ENCODE assay signal across 10 mouse cellular contexts in the genomic region with DNA sequence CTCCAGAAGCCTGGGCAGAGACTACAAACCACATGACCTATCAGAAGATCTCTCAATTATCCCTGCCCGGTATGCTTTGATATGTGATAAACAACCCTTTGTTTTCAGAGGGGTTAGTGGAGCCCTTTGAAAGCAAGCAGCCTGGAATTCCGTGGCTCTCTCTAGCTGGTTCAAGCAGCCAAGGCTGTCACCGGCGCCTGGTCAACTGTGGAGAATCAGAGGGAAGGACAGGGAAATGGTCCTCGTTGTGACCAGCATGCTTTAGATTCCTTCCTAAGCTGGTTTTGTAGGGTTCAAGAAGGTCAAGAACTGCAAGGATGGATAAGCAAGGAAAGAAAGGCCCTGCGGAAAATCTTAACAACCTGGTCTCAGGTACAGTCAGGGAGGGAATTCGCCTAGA. TPM values are rescaled to one million over a fixed set of nuclear protein-coding genes. Genes with fewer than 3 reads are reported as not detected.
A peak's percentile ranks its signal among the peaks of the same experiment; 100 is the strongest.
DNase-seq lines count a peak whose midpoint lies in the region; ATAC-seq and TF ChIP-seq lines count a peak whose summit lies in the region.
"Had no signal": no experiment of that assay in that cellular context is flagged by ENCODE, and none has a peak within 500 bp of the region (broad histone marks: within the 10 kb centered on the region; RNA-seq: fewer than 3 reads in every experiment).

No protein-coding gene starts in this region.

- H3K27ac ChIP-seq in forebrain, embryonic 15.5 days (replicated peaks): no peak overlapping the region
- H3K27ac ChIP-seq in forebrain, postnatal 0 days (ENCODE audit: low read depth, low read length): no peak overlapping the region
- peak overlapping the region; percentile 79 for H3K27ac ChIP-seq in lung, postnatal 0 days (ENCODE audit: low read length)
- 0 out of 2 replicates have a peak overlapping the region, but pooled peaks have one; percentile 45 for H3K27ac ChIP-seq in hindbrain, postnatal 0 days
- H3K27ac ChIP-seq: limb, embryonic 15.5 days had no signal

- no peaks in the 10 kb centered on the region for H3K36me3 ChIP-seq in forebrain, embryonic 15.5 days
- H3K36me3 ChIP-seq in forebrain, postnatal 0 days (ENCODE audit: insufficient read depth): no peaks in the 10 kb centered on the region
- H3K36me3 ChIP-seq in lung, postnatal 0 days (ENCODE audit: insufficient read depth, low read length): no peaks in the 10 kb centered on the region
- H3K36me3 ChIP-seq in hindbrain, postnatal 0 days (ENCODE audit: insufficient read depth, low read length): no peaks in the 10 kb centered on the region
- H3K36me3 ChIP-seq in myocyte (ENCODE audit: control insufficient read depth, insufficient read depth): no peaks in the 10 kb centered on the region
- H3K36me3 ChIP-seq: limb, embryonic 15.5 days had no signal

- WGBS in forebrain, embryonic 15.5 days: 35% methylated on average over 7 of the region's 7 CpGs
- 31% methylated on average over 7 of the region's 7 CpGs for WGBS in forebrain, postnatal 0 days
- 31% methylated on average over 7 of the region's 7 CpGs for WGBS in lung, postnatal 0 days
- 36% methylated on average over 7 of the region's 7 CpGs for WGBS in hindbrain, postnatal 0 days

- H3K4me2 ChIP-seq in forebrain, embryonic 15.5 days (replicated peaks): no peak overlapping the region
- H3K4me2 ChIP-seq in forebrain, postnatal 0 days (ENCODE audit: low read depth): no peak overlapping the region
- H3K4me2 ChIP-seq in lung, postnatal 0 days (replicated peaks; ENCODE audit: low read depth, low read length): no peak overlapping the region
- no peak overlapping the region for H3K4me2 ChIP-seq in hindbrain, postnatal 0 days (ENCODE audit: low read depth, low read length)
- H3K4me2 ChIP-seq in myocyte (ENCODE audit: low read depth): peak overlapping the region; percentile 57
- H3K4me2 ChIP-seq: limb, embryonic 15.5 days had no signal

- no peaks in the 10 kb centered on the region for H3K9me3 ChIP-seq in forebrain, embryonic 15.5 days
- no peaks in the 10 kb centered on the region for H3K9me3 ChIP-seq in forebrain, postnatal 0 days (ENCODE audit: low read length)
- no peaks in the 10 kb centered on the region for H3K9me3 ChIP-seq in lung, postnatal 0 days (ENCODE audit: low read length)
- no peaks in the 10 kb centered on the region for H3K9me3 ChIP-seq in hindbrain, postnatal 0 days (ENCODE audit: low read length)
- H3K9me3 ChIP-seq: limb, embryonic 15.5 days had no signal

- peak; percentile 21; the same call in 1 of the 2 replicates for TF ChIP-seq EP300 in lung, postnatal 0 days (IDR thresholded peaks at IDR 0.05)

- intact Hi-C loops in left cerebral cortex, postnatal 10 days (cut with DNase I): no loop called here

- no peak overlapping the region for H3K9ac ChIP-seq in forebrain, embryonic 15.5 days (replicated peaks)
- no peak overlapping the region for H3K9ac ChIP-seq in forebrain, postnatal 0 days
- H3K9ac ChIP-seq in lung, postnatal 0 days (replicated peaks; ENCODE audit: low read depth): no peak overlapping the region
- no peak overlapping the region for H3K9ac ChIP-seq in hindbrain, postnatal 0 days (replicated peaks; ENCODE audit: low read length)
- H3K9ac ChIP-seq: limb, embryonic 15.5 days had no signal

- no peak overlapping the region for H3ac ChIP-seq in myocyte (ENCODE audit: control insufficient read depth, insufficient read length)

- no peaks in the 10 kb centered on the region for H3K27me3 ChIP-seq in forebrain, embryonic 15.5 days
- H3K27me3 ChIP-seq in forebrain, postnatal 0 days (ENCODE audit: insufficient read depth, low read length): no peaks in the 10 kb centered on the region
- H3K27me3 ChIP-seq in lung, postnatal 0 days (replicated peaks; ENCODE audit: insufficient read depth, low read length): no peaks in the 10 kb centered on the region
- H3K27me3 ChIP-seq in hindbrain, postnatal 0 days (ENCODE audit: insufficient read depth, low read length): no peaks in the 10 kb centered on the region
- no peaks in the 10 kb centered on the region for H3K27me3 ChIP-seq in myocyte (ENCODE audit: control insufficient read depth, insufficient read depth, insufficient read length)
- H3K27me3 ChIP-seq: limb, embryonic 15.5 days had no signal

- DNase-seq in forebrain, postnatal 0 days: no peak
- DNase-seq in lung, postnatal 0 days (ENCODE audit: low spot score): peak; percentile 31
- DNase-seq in lung, postnatal 14 days: no peak
- DNase-seq in hindbrain, postnatal 0 days (ENCODE audit: low spot score): no peak
- no peak for DNase-seq in left cerebral cortex, postnatal 10 days (ENCODE audit: extremely low spot score in 1 of 2, low spot score in 2 of 2)
- no peak for DNase-seq in gastrocnemius, adult 8-10 months (ENCODE audit: low spot score in 2 of 2)
- DNase-seq: cerebellum, postnatal 36 days had no signal

- TF ChIP-seq POLR2A in myocyte (IDR thresholded peaks at IDR 0.05; ENCODE audit: insufficient read length, low read depth): no peak

- H3K4me1 ChIP-seq in forebrain, embryonic 15.5 days: peaks cover 45% of the 10 kb centered on the region
- H3K4me1 ChIP-seq in forebrain, postnatal 0 days (ENCODE audit: insufficient read depth): no peaks in the 10 kb centered on the region
- H3K4me1 ChIP-seq in lung, postnatal 0 days (ENCODE audit: insufficient read depth, low read depth, low read length): peaks cover 39% of the 10 kb centered on the region; the same call in 1 of the 2 replicates
- H3K4me1 ChIP-seq in hindbrain, postnatal 0 days (ENCODE audit: insufficient read depth, low read length): peaks cover 17% of the 10 kb centered on the region; the same call in 1 of the 2 replicates

- ATAC-seq in forebrain, embryonic 15.5 days (replicated peaks): 0 out of 2 replicates have a peak, but pooled peaks have one; percentile 21
- no peak for ATAC-seq in forebrain, postnatal 0 days
- ATAC-seq in lung, postnatal 0 days: peak; percentile 37
- ATAC-seq in hindbrain, postnatal 0 days: no peak

- no peak overlapping the region for H3K4me3 ChIP-seq in forebrain, embryonic 15.5 days
- H3K4me3 ChIP-seq in forebrain, postnatal 0 days (ENCODE audit: low read depth, low read length): no peak overlapping the region
- no peak overlapping the region for H3K4me3 ChIP-seq in lung, postnatal 0 days (ENCODE audit: low read depth, low read length)
- no peak overlapping the region for H3K4me3 ChIP-seq in hindbrain, postnatal 0 days (ENCODE audit: low read length)
- no peak overlapping the region for H3K4me3 ChIP-seq in myocyte
- H3K4me3 ChIP-seq: limb, embryonic 15.5 days had no signal

- TF ChIP-seq CTCF in forebrain, postnatal 0 days (IDR thresholded peaks at IDR 0.05; ENCODE audit: low read depth): no peak
- TF ChIP-seq CTCF in lung, postnatal 0 days (IDR thresholded peaks at IDR 0.05): no peak
- no peak for TF ChIP-seq CTCF in hindbrain, postnatal 0 days (IDR thresholded peaks at IDR 0.05; ENCODE audit: low read depth)

- peaks cover 83% of the 10 kb centered on the region for H3K79me2 ChIP-seq in myocyte (ENCODE audit: control insufficient read depth, insufficient read depth)

TF ChIP-seq in myocyte, 11 proteins besides CTCF, POLR2A, EP300 and RAD21:
- TF ChIP-seq E2F4 (IDR thresholded peaks at IDR 0.05; ENCODE audit: insufficient read depth) (no peak), REST (IDR thresholded peaks at IDR 0.05; ENCODE audit: insufficient read depth, insufficient read length) (no peak), MYOD1 (IDR thresholded peaks at IDR 0.05; ENCODE audit: control insufficient read depth in 1 of 3, insufficient read length in 2 of 3, low read depth in 2 of 3) (no peak), MAX (IDR thresholded peaks at IDR 0.05; ENCODE audit: low read depth) (no peak), CEBPB (IDR thresholded peaks at IDR 0.05; ENCODE audit: insufficient read depth, poor library complexity, severe bottlenecking) (no peak), SRF (IDR thresholded peaks at IDR 0.05; ENCODE audit: control insufficient read depth, insufficient read length, low read depth) (no peak), POLR2AphosphoS2 (IDR thresholded peaks at IDR 0.05; ENCODE audit: insufficient read length, low read depth) (no peak), MYOG (IDR thresholded peaks at IDR 0.05; ENCODE audit: control insufficient read depth in 1 of 3, insufficient read depth in 1 of 3, insufficient read length in 2 of 3, low read depth in 2 of 3) (no peak), TCF3 (IDR thresholded peaks at IDR 0.05; ENCODE audit: insufficient read length, low read depth) (no peak), USF1 (IDR thresholded peaks at IDR 0.05; ENCODE audit: low read depth) (no peak), TCF12 (IDR thresholded peaks at IDR 0.05; ENCODE audit: insufficient read depth, poor library complexity, severe bottlenecking) (no peak)

RNA-seq across cellular contexts. Expression of a gene that starts 21.9 kb away (rescaled TPM):
- polyA plus RNA-seq in forebrain, embryonic 15.5 days (2015; fragmentation: Nextera tagmentation; extraction: Ambion mirVana): 260 and 266 TPM in 2 replicates
- total RNA-seq in forebrain, postnatal 0 days (2014; rRNA removed): 368 and 493 TPM in 2 replicates
- 289 and 433 TPM in 2 replicates for polyA plus RNA-seq in forebrain, postnatal 0 days (2015; fragmentation: Nextera tagmentation; extraction: Ambion mirVana)
- 425 and 457 TPM in 2 replicates for polyA plus RNA-seq in lung, postnatal 0 days (2015; fragmentation: Nextera tagmentation; extraction: Ambion mirVana)
- 526 and 585 TPM in 2 replicates for total RNA-seq in hindbrain, postnatal 0 days (2014; rRNA removed)
- 487 and 498 TPM in 2 replicates for polyA plus RNA-seq in hindbrain, postnatal 0 days (2015; fragmentation: Nextera tagmentation; extraction: Ambion mirVana)
- polyA plus RNA-seq in myocyte (2012; fragmentation: generic; extraction: Trizol): 207 TPM
- 1,000 to 10,000 TPM; 1,138 to 1,191 TPM for total RNA-seq in left cerebral cortex, postnatal 10 days (2021)
- 10 to 100 TPM; 55.2 to 84.5 (median 64.2) TPM for total RNA-seq in gastrocnemius, adult 8-10 months (2022)

Comparison
In these comparisons a context has a peak if more than half of its experiments do, and no peak if none do; other contexts are left out.
1. ATAC-seq: peak in forebrain, embryonic 15.5 days (single experiment) and lung, postnatal 0 days (single experiment); none in forebrain, postnatal 0 days (single experiment) and hindbrain, postnatal 0 days (single experiment).
2. H3K27ac ChIP-seq: peak in lung, postnatal 0 days (single experiment) and hindbrain, postnatal 0 days (single experiment); none in forebrain, embryonic 15.5 days (single experiment) and forebrain, postnatal 0 days (single experiment).